Mouse (Mus musculus) liver, embryonic 14.5 days (tissue): ENCODE measurements around the gene Aarsd1. TPM values are rescaled to one million over a fixed set of nuclear protein-coding genes. Genes with fewer than 3 reads are reported as not detected.
"Not testable (repeated sequence)": the region's sequence is repeated elsewhere in the genome, so short reads cannot be mapped to it uniquely, and the experiment has no call there.

Source experiments
- ATAC-seq: fragments of 200-750 bp; cut with Nextera tagmentation; 2 replicates; pipeline ENCODE4 v1.8.0; 2017; ENCODE audit warnings: moderate number of reproducible peaks, mild to moderate bottlenecking, moderate library complexity; ENCODE audit not compliant: insufficient read depth
- DNase-seq, 3 experiments: peaks; one replicate each; pipeline ENCODE4 v3.0.0-alpha.2; 2012 to 2013; ENCODE audit warnings: low read depth in 3 of 3, low spot score in 3 of 3
- H3K27ac ChIP-seq: fragments of 300-500 bp; sonication (generic); 2 replicates; pipeline ENCODE4 v1.5.1; 2014; ENCODE audit warnings: moderate library complexity, mild to moderate bottlenecking, control low read depth, inconsistent platforms
- H3K27me3 ChIP-seq: fragments of 300-500 bp; sonication (generic); 2 replicates; pipeline ENCODE4 v1.6.1; 2014; ENCODE audit warnings: mild to moderate bottlenecking, low read length, moderate library complexity; ENCODE audit not compliant: control insufficient read depth, insufficient read depth
- H3K36me3 ChIP-seq: fragments of 300-500 bp; sonication (generic); replicated peaks from 2 replicates; pipeline ENCODE4 v1.6.1; 2014; ENCODE audit warnings: low read depth; ENCODE audit not compliant: control insufficient read depth, insufficient read depth
- H3K4me1 ChIP-seq, 2 experiments: fragments of 200-500 bp in 1 of 2; fragments of 300-500 bp in 1 of 2; sonication (generic) in 1 of 2; replicated peaks; 2 replicates each; pipeline ENCODE4 v1.6.1; 2012 to 2014; ENCODE audit warnings: antibody characterized with exemption in 1 of 2, inconsistent platforms in 1 of 2, low read length in 1 of 2; ENCODE audit not compliant: control insufficient read depth in 2 of 2, insufficient read depth in 2 of 2
- H3K4me2 ChIP-seq: fragments of 300-500 bp; sonication (generic); 2 replicates; pipeline ENCODE4 v1.6.1; 2014; ENCODE audit warnings: low read depth, mild to moderate bottlenecking, control low read depth, moderate library complexity
- H3K4me3 ChIP-seq, 2 experiments: fragments of 200-500 bp in 1 of 2; fragments of 300-500 bp in 1 of 2; sonication (generic) in 1 of 2; 2 replicates each; pipeline ENCODE4 v1.5.1; 2012 to 2014; ENCODE audit warnings: low read depth in 2 of 2, low read length in 2 of 2, mild to moderate bottlenecking in 2 of 2, control low read depth in 1 of 2, inconsistent platforms in 1 of 2, moderate library complexity in 1 of 2; ENCODE audit not compliant: insufficient read depth in 1 of 2
- H3K9ac ChIP-seq: fragments of 300-500 bp; sonication (generic); replicated peaks from 2 replicates; pipeline ENCODE4 v1.6.1; 2014; ENCODE audit warnings: mild to moderate bottlenecking, control low read depth, moderate library complexity
- H3K9me3 ChIP-seq: fragments of 300-500 bp; sonication (generic); 2 replicates; pipeline ENCODE4 v1.6.1; 2016; ENCODE audit warnings: low read length, mixed read lengths; ENCODE audit not compliant: control insufficient read depth
- CTCF ChIP-seq: IDR thresholded peaks from 2 replicates; pipeline ENCODE4 v1.5.1; 2016; ENCODE audit warnings: antibody characterized with exemption, low read depth, control low read depth
- EP300 ChIP-seq: IDR thresholded peaks from 2 replicates; pipeline ENCODE4 v1.6.1; 2016; ENCODE audit warnings: antibody characterized with exemption, low read depth
- WGBS: fragments of 180-500 bp; shearing (Covaris S2); extraction: QIAGEN DNeasy Blood & Tissue Kit; methylation state at CpG from one replicate; pipeline ENCODE4 v1.1.7; 2014; ENCODE audit not compliant: insufficient replicate concordance; 5-methylcytosine and 5-hydroxymethylcytosine counted together
- polyA plus RNA-seq, 2 experiments: library from polyadenylated mRNA; depleted of rRNA in 1 of 2; stranded (reverse) in 1 of 2; unstranded in 1 of 2; fragments of >200 nt; fragmentation: Nextera tagmentation in 1 of 2; extraction: Ambion mirVana in 1 of 2; gene quantifications; 2 replicates each; pipeline versions ENCODE4 v1.2.1 to v1.2.3; 2012 to 2014

Gene Aarsd1
- polyA plus RNA-seq, 2 experiments: 24.7 to 39.7 TPM

DNA sequence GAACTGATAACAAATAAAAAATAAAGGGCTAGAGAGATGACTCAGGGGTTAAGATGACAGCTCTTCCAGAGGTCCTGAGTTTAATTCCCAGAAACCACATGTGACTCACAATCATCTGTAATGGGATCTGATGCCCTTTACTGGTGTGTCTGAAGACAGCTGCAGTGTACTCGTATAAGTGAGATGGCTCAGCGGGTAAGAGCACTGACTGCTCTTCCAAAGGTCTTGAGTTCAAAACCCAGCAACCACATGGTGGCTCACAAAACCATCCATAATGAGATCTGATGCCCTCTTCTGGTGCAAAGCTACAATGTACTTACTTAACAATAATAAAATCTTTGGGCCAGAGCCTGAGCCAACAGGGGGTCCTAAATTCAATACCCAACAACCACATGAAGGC is 2.1 kb downstream of the Aarsd1 start:
- Histone ChIP-seq H3K4me2 (no peak overlapping the region), H3K27ac (no peak overlapping the region), H3K4me1 (peaks cover 0 to 4% of the 10 kb centered on the region in 2 experiments; a peak in 3 of 4 replicates), H3K36me3 (peaks cover 21% of the 10 kb centered on the region), H3K4me3 (no peak overlapping the region), H3K9ac (no peak overlapping the region), H3K27me3 (no peaks in the 10 kb centered on the region), H3K9me3 (no peaks in the 10 kb centered on the region)
- DNase-seq: no peak
- TF ChIP-seq CTCF (0 out of 2 replicates have a peak, but pooled peaks have one; percentile 8), EP300 (no peak)
- no peak for ATAC-seq
- 89% methylated on average over 2 of the region's 2 CpGs for WGBS

DNA sequence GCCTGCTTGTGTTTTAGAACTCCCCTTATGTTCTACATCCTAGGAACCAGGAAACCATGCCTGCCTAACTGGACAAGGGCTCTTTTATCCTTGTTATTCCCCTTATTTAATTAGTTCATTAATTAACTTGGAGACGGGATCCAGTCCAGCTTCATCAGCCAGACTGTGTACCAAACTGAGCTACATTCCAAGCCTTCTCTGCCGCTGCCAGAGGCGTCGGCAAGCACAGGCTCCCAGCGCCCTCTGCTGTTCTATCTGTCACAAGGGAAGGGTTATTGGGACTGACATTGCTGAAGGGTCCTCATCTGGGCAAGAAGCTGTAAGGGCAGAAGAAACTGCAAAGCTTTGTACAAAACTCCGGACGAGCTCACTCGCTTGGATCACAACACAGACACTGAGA is 22.3 kb downstream of the Aarsd1 start:
- ATAC-seq (no peak), DNase-seq (peak in 2 of 3 experiments; percentile 36 to 41)
- H3K4me3 ChIP-seq: no peak overlapping the region
- no peaks in the 10 kb centered on the region for H3K36me3 ChIP-seq
- H3K27ac ChIP-seq: no peak overlapping the region
- H3K27me3 ChIP-seq: no peaks in the 10 kb centered on the region
- 0 out of 4 replicates have a peak, but pooled peaks cover 0 to 2% of the 10 kb centered on the region in 2 experiments for H3K4me1 ChIP-seq
- no peak overlapping the region for H3K4me2 ChIP-seq
- peak; percentile 92 for TF ChIP-seq CTCF
- no peak for TF ChIP-seq EP300
- 6% methylated on average over 8 of the region's 8 CpGs for WGBS
- no peaks in the 10 kb centered on the region for H3K9me3 ChIP-seq
- no peak overlapping the region for H3K9ac ChIP-seq

DNA sequence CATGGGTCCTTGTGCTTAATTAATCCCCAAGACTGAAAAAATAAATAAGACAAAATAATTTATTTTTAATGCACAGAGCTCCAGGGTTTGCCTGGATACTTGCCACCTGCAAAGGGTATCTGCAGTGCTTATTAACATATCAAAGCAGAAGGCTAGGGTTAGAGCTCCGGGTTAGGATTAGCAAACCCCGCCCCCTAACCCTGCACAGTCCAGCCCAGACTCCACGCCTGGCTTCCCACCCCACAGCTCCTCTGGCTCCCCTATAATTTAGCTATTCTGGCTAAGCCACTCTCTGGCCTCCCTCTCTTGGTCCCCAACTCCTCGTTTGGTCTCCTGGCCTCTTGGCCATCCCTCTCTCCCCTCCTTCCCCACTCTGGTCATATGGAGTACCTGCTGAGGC is 35.6 kb downstream of the Aarsd1 start:
- 26% methylated on average over 4 of the region's 4 CpGs for WGBS
- TF ChIP-seq CTCF (no peak), EP300 (no peak)

DNA sequence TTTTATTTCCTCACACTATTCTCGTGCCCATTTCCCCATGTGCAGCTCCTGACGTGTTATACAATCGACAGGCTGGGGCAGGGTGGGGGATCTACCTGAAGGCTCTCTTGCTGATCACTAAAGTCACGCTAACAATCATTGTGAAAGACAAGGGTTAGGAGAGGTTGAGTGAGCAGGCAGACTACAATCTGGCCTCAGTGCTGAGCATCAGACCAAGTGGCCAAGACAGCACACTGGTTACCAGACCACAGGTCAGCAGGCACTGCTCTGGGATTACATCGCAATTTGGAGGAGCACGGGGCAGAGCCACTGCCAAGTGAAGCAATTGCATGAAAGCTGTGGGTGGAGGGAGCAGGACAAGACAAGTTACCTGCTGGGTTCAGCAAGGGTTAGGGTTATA is 38.5 kb downstream of the Aarsd1 start:
- TF ChIP-seq CTCF (no peak), EP300 (no peak)
- Histone ChIP-seq H3K4me2 (no peak overlapping the region), H3K36me3 (no peaks in the 10 kb centered on the region), H3K27me3 (no peaks in the 10 kb centered on the region; the same call in 1 of the 2 replicates), H3K9ac (no peak overlapping the region), H3K9me3 (no peaks in the 10 kb centered on the region), H3K4me3 (no peak overlapping the region), H3K4me1 (no peaks in the 10 kb centered on the region), H3K27ac (no peak overlapping the region)
- 58% methylated on average over 6 of the region's 6 CpGs for WGBS
- ATAC-seq (no peak), DNase-seq (no peak)

More for the DNA sequence above, 35.6 kb downstream of the Aarsd1 start:
- H3K4me2 ChIP-seq: no peak overlapping the region
- H3K4me3 ChIP-seq: no peak overlapping the region
- no peaks in the 10 kb centered on the region for H3K9me3 ChIP-seq
- no peaks in the 10 kb centered on the region for H3K27me3 ChIP-seq
- H3K27ac ChIP-seq: no peak overlapping the region
- DNase-seq: no peak
- H3K4me1 ChIP-seq: no peaks in the 10 kb centered on the region
- H3K36me3 ChIP-seq: no peaks in the 10 kb centered on the region
- no peak overlapping the region for H3K9ac ChIP-seq
- no peak for ATAC-seq

DNA sequence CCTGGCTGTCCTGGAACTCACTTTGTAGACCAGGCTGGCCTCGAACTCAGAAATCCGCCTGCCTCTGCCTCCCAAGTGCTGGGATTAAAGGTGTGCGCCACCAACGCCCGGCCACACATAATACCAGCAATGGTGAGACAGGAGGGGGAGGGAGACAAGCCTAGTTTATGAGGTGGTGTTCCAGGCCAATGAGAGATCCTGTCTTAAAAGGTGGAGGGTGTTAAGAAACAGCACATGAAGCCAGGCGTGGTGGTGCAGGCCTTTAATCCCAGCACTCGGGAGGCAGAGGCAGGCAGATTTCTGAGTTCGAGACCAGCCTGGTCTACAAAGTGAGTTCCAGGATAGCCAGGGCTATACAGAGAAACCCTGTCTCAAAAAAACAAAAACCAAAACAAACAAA is 39.2 kb downstream of the Aarsd1 start:
- H3K4me3 ChIP-seq, ATAC-seq, H3K36me3 ChIP-seq, H3K9ac ChIP-seq, H3K4me2 ChIP-seq, H3K4me1 ChIP-seq, DNase-seq, H3K9me3 ChIP-seq, H3K27me3 ChIP-seq, H3K27ac ChIP-seq: not testable (repeated sequence)
- 72% methylated on average over 8 of the region's 8 CpGs for WGBS
